Mouse (Mus musculus): ENCODE measurements around the gene Elf1. TPM values are rescaled to one million over a fixed set of nuclear protein-coding genes. Genes with fewer than 3 reads are reported as not detected.
A peak's percentile ranks its signal among the peaks of the same experiment; 100 is the strongest.

Gene Elf1
- total RNA-seq, 2 experiments from 2014 or later = 4.3 to 5.4 TPM

DNA sequence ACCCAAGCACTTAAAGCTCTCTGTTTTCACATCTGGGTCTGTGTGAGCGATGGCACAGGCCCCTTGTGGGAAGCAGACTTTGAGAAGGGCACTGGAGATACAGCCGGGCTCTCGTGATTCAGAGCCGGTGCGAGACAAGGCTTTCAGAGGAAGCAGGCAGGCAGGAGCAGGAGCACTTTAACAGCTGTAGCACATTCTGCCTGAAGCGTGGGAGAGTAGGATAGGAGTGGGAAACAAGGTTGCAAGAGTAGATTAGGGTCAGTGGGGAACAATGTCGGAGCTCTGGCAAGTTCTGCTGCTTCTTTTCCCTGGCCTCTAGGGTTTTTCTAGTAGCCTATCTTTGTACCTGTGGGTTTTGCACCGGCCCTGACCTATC is 5.6 kb downstream of the Elf1 start:
- no peak for DNase-seq (ENCODE audit: low spot score in 2 of 2)
- intact Hi-C loops (cut with DNase I) = no loop called here

DNA sequence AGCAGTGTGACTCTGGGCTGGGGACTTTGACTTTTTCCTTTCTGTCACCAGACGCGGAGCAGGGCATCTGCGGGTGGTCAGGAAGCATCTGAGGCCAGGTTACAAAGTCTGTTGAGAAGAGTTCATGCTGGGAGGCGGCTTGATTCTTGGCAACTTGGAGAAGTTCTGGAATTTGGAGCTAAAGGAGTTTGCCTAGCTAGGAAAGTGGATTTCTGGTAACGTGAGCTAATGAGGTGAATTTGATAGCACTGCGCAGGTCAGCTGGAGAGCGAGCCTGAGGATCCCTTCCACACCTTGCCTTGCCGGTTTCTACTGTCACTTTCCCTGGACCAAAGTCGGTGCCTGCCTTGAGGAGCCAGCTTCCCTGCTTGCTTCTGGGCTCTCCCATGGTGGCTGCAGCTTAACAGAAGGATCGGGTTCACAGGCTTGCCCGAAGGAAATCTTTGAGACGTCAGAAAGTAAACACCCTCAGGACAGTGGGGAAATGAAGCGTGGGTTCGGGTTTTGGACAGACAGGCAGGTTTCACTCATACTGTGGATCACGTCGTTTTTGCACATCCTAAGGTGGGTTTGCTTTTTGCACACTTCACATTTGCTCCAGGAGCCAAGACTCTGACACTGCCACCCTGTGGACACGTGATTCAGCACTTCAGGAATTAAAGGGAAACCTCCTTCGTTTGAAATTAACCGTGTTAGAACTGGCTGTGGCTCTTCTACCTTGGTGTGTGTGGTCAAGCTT is 6.2 kb downstream of the Elf1 start:
- DNase-seq (ENCODE audit: low spot score in 2 of 2) = peak; percentile 44 to 49
- intact Hi-C loops (cut with DNase I) = no loop called here

DNA sequence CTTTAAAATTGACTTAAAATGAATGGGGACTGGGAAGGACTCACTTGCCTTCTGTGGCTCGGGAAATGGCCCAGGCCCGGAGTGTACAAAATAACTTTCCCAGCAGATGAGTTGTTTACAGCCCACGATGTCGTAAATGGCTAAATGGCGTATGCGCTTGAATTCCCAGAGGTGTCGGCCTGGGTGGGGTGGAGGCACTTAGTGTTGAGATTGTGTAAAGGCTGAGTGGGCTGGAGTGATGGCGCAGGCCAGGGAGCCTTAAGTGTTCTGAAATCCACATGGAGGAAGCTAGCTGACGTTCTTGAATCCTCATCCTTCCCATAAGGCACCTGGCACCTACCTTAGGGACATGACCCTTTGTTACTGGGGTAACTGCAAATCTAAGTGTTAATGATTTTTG is 7.5 kb downstream of the Elf1 start:
- no peak for DNase-seq (ENCODE audit: low spot score in 2 of 2)
- intact Hi-C loops (cut with DNase I) = no loop called here

DNA sequence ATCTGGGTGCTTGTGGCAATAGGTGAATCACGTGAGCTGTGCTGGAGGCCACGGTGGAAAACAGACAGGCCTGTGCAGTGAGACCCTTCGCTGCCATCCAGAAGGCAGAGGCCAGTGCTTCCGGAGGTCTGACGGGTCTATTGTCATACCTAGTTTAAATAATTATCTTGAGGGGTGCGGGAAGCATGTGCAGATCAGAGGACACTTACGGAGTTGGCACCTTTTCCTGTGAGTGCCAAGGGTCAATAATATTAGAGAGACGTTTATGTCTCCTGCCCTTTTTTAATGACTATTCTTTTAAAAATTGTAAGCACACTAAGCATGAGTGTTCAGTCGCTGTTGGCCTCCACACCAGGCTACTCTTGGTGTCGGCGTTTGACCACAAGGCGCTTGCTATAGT is 8.2 kb downstream of the Elf1 start:
- intact Hi-C loops (cut with DNase I) = no loop called here

DNA sequence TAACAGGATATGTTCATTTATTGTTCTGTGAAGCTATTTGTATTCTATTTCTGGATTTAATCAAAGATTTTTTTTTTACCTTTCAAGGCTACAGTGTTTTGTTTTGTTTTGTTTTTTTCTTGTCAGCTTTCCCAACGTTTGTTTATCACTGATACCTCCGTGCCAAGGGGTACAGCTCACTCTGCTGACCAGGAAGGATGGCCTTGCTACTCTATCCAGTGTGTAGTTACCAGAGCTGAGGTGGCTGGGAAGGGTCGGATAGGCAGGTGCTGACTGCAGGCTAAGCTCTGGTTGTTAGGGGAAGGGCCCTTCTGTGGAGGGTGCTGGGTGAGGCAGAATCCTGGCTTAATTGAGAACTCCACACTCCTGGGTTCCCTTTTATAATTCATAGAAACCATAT is 9.3 kb downstream of the Elf1 start:
- intact Hi-C loops (cut with DNase I) = no loop called here
- DNase-seq (ENCODE audit: low spot score in 2 of 2) = no peak

More for the DNA sequence above, 8.2 kb downstream of the Elf1 start:
- DNase-seq (ENCODE audit: low spot score in 2 of 2) = no peak

DNA sequence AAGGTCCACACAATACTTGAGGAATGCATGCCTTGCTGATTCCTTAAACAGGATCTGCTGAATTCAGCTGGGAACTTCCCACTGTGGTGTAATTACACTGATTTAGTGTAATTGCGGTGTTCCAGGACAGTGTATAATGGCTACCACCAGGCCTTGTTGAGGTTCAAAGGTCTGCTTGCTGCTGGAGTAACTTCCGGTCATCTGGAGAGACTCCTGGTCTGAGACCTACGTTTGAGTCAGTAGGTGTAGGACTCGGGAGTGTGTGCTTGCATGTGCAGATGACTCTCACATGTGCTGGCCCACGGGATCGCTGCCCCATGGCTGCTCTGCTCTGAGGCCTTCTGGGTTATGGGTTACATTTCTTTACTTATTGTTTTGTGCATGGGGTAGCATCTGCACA is 13.4 kb downstream of the Elf1 start:
- DNase-seq (ENCODE audit: low spot score in 2 of 2) = no peak
- intact Hi-C loops (cut with DNase I) = no loop called here

DNA sequence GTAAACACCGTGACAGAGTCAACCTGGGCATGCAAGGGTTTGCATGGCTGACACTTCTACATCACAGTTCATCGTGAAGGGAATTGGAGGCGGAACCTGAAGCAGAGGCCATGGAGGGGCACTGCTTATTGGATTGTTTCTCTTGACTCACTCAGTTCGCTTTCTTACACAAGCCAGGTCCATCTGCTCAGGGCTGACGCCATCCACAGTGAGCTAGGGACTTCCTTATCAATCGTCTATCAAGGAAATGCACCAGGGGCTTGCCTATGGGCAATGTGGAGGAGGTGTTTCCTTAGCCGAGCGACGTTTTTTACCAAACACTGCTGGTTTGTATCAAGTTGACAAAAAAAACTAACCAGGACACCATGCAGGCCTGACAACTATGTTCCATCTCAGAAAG is 18.3 kb downstream of the Elf1 start:
- intact Hi-C loops (cut with DNase I) = no loop called here
- DNase-seq (ENCODE audit: low spot score in 2 of 2) = no peak

DNA sequence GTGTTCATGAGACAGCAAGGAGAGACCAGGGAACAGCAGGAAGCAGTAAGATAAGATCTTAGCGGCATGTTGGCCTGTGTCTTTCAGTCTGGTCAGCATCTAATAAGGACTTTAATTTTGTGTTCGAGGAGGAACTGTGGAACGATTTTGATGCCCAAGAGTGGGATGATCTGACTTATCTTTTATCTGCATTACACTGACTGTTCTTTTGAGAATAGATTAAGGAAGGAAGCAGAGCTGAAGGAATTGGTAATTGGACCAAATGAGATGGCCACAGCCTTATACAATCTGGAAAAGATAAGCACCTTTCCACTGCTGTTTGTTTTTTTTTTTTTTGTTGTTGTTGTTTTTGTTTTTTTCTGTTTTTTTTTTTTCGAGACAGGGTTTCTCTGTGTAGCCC is 19.8 kb downstream of the Elf1 start:
- no peak for DNase-seq (ENCODE audit: low spot score in 2 of 2)
- intact Hi-C loops (cut with DNase I) = no loop called here

DNA sequence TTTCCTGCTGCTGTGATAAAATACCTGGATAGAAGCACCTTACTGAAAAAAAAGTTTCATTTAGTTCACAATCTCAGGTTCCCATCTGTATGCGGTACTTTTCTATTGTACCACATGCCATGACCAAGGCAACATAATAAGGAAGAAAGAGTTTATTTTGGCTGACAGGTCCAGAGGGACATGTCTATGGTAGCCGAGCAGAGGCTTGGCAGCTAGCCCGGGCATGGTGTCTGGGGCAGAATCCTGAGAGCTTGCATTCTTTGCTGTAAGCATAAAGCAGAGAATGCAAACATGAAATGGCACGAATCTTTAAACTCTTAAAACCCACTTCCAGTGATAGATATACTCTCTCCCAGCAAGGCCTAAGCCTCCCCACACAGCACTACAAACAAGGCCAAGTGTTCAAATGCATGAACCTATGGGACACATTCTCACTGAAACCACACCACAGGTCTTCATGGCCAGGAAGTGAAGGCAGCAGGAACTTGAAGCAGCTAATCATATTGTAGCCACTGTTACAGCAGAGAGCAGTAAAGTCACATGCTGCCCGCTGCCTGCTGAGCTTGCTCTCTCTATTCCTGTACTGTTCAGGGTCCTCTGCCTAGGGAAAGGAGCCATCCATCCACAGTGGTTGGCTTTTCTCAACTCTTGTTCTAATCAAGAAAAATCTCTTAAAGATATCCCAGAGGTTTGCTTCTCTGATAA is 22.5 kb downstream of the Elf1 start:
- intact Hi-C loops (cut with DNase I) = no loop called here
- DNase-seq (ENCODE audit: low spot score in 2 of 2) = no peak

DNA sequence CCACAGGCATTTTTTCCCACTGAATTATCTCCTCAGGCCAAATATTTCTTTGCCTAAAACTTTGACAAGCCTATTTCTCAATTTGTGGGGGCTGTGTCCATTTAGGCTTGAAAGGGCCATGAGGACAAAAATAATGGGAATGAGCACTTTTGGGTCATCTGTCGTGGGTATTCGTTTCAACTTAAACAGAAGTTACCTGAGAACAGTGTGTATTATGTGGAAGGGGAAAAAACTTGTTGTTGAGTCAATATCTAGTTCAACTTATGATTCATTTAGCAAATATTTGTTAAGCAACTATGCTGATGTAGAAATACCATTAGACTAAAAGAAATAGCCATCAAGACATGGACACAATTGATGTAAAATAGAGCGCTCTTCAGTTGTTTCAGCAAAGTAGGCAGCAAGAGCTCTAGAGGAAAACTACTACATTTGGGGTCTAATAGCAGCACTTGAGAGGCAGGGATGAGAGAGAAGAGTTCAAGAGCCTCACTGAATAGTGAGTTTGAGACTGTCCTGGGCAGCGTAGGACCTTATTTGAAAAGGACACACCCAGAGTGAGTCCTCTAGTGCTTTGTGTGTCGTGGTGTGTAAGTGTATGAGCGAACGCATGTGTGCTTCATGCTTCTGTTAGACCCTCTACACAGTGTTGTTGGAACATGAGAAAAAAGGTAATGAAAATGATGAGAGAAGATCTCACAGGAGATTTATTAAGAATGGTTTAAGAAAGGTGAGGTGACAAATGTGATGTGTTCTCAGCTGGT is 23.4 kb downstream of the Elf1 start:
- no peak for DNase-seq (ENCODE audit: low spot score in 2 of 2)
- intact Hi-C loops (cut with DNase I) = no loop called here

DNA sequence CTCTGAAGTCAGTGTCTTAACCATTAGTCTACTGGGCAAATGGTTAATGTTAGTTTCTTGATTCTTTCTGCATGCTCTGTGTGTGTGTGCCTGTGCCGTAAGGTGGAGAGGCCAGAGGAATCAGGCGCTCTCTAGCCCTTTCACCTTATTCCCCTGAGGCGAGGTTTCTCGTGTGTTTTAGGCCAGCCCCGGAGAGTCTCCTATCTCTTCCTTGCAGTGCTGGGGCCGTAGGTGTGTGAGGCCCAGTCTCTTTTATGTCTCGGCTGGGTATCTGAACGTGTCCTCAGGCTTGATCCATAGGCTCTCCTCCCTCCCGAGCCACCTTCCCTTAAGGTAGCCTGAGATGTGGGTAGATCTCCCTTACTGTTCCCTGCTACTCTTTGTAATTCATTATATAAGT is 25.2 kb downstream of the Elf1 start:
- DNase-seq (ENCODE audit: low spot score in 2 of 2) = no peak
- intact Hi-C loops (cut with DNase I) = no loop called here

DNA sequence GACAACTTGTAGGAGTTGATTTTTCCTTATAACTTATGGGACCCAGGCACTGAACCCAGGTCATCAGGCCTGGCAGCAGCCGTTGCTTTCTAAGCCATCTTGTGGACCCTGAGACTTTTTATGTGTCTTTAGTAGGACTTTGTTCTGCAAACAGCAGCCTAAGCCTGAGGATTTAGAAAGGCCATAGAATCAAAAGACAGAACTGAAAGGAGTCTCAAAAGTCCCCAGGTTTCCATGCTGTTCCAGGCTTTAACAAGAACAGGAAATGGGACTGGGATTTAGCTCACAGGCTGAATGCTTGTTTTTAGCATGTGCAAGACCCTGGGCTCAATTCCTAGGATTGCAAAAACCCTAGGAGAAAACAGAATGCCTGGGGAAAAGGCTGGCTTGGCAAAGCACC is 26.9 kb downstream of the Elf1 start:
- DNase-seq (ENCODE audit: low spot score in 2 of 2) = no peak
- intact Hi-C loops (cut with DNase I) = no loop called here

DNA sequence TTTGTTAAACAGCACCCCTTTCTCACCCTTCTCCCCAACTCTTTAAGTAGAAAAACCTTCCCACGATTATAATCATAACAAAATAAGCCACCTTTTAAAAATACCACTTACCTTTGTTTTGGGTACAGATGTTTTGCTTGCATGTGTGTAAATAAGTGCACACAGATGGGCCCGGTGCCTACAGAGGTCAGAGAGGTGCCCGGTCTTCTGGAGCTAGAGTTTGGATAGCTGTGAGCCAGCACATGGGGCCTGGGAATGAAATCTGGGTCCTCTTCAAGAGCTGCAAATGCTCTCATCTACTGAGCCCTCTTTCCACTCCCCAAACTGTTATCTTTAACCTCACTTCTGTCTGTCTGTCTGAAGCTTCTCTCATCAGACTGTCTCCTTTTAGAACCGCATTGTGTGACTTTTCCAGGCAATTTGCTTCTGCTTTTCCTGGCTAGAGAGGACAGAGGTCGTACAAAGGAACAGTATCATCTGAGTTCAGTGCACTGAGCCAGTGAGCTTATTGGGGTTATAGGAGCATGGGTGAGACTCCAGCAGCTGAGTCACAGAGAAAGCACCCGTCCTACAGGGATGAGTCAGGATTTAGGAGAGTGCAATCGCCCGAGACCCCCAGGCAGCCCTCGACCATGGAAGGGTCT is 27.8 kb downstream of the Elf1 start:
- DNase-seq (ENCODE audit: low spot score in 2 of 2) = no peak
- intact Hi-C loops (cut with DNase I) = no loop called here

DNA sequence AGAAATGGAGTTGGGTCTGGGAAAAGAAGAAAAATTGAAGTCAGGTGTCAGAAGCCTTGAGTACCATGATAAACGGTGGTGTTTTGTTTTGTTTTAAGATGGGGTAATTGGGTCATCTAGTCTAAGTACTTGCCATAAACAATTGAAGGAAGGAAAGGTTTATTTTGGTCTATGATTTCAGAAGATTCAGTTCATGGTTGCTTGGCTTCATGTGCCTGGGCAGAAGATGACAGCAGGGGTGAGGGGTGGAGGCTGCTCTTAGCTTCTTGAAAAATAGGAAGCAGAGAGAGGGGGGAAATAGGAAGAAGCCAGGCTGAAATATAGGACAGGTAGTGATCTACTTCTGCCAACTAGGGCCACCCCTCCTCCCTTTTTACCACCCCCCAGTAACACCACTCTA is 30.5 kb downstream of the Elf1 start:
- intact Hi-C loops (cut with DNase I) = loop anchor here (10.0 kb wide), 1 partner anchor 53 kb away; no protein-coding TSS in a partner anchor
- no peak for DNase-seq (ENCODE audit: low spot score in 2 of 2)

DNA sequence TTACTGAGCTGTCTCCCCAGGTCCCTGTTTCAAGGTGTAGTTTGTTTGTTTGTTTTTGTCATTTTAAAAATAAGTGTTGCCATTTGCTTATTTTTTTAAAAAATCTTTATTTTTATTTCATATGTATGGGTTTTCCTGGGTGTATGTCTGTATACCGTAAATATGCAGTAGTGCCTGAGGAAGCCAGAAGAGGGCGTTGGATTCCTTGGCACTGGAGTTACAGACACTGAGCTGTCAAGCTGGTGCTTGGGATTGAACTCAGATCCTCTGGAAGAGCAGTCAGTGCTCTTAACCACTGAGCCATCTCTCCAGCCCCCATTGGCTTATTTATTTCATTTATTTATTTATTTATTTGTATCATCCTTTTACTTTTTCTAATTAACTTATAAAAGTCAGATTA is 33.0 kb downstream of the Elf1 start:
- no peak for DNase-seq (ENCODE audit: low spot score in 2 of 2)
- intact Hi-C loops (cut with DNase I) = loop anchor here (10.0 kb wide), 1 partner anchor 51 kb away; no protein-coding TSS in a partner anchor

DNA sequence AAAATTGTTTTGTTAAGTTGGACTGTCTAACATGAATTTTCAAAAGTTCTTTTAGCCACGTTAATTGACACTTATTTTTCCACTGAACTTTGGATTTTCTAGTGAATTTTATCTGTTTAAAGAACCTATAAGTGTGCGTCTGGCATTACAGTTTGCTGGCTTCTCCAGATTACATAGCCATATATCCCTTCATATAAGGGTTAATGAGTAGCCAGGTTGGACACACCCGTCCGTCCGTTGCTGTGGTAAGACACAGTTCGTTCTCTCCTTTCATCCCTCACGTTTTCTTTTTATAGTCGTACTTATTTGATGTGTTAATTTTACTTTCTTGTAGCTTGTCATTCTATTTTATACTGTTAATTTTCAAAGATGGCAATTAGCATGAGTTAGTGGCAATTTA is 34.1 kb downstream of the Elf1 start:
- no peak for DNase-seq (ENCODE audit: low spot score in 2 of 2)
- intact Hi-C loops (cut with DNase I) = loop anchor here (10.0 kb wide), 1 partner anchor 50 kb away; no protein-coding TSS in a partner anchor

DNA sequence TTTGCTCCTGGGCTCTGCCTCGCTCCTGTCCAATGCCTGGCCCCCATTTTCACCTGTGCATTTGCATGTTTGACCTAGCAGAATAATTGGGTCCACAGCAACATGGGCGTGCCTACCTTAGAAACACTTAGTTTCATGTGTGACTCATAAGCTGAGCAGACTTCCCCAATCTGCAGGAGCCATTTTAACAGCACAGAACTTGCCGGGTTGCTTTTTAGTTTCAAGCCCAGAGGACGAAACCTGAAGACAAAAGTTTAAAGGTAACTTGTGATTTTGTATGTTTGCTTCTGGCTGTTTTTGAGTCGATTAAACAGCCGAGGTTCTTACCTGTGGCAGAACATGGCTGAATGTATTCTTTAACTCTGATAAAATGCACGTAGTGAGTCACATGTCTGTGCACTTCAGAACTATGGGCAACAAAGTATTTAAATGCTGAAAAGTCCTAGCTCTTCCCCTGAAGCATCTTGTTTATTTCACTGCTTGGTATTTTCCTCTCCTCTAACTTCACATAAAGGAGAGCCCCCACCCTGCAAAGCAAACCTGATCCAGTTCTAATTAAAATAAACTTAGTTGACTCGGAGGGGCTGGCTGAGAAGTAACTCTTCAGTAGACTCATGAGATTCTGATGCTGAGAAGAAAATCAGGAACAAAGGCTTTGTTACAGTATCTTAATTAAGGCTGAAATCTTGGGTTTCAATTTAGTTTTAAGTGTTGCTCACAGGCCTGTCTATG is 34.7 kb downstream of the Elf1 start:
- no peak for DNase-seq (ENCODE audit: low spot score in 2 of 2)
- intact Hi-C loops (cut with DNase I) = loop anchor here (10.0 kb wide), 1 partner anchor 49 kb away; no protein-coding TSS in a partner anchor

DNA sequence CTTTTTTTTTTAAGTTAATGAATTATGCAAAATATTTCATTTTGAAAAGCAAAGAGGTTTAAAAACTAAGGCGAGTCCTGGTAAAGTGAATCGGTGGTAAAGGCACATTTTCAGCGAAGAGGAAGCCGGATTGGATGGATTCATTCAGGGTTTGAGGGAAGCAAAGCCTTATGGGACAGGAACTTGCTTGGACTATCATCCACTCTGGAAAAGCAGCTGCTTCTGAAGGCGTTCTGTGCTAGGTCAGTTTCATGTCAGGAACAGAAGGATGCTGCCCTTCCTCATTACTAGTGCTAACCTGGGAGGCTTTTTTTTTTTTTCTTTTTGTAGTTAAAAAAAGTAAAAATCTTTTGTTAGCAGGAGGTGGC is 35.2 kb downstream of the Elf1 start:
- intact Hi-C loops (cut with DNase I) = loop anchor here (10.0 kb wide), 1 partner anchor 49 kb away; no protein-coding TSS in a partner anchor

DNA sequence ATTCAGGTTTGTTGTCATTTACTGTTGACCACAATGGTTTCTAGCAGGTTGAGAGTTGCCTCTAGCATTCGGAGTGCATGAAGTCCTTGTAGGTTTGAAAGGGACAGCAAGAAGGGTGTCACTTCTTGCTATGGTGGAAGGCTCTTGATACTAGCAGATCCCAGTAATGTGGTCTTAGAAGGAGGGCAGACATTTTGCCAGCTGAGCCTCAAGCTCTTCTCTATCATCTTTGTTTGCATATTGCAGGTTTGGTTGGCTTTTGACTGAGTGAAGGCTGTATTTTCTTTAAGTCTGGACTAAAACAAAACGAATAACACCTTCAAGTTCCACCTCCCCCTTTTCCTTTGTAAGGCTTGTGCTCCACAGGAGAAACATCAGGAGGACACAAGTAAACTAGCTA is 35.8 kb downstream of the Elf1 start:
- no peak for DNase-seq (ENCODE audit: low spot score in 2 of 2)
- intact Hi-C loops (cut with DNase I) = loop anchor here (10.0 kb wide), 1 partner anchor 48 kb away; no protein-coding TSS in a partner anchor

More for the DNA sequence above, 35.2 kb downstream of the Elf1 start:
- no peak for DNase-seq (ENCODE audit: low spot score in 2 of 2)
